Mouse (Mus musculus): ENCODE results near the gene Tmbim1.

DNA sequence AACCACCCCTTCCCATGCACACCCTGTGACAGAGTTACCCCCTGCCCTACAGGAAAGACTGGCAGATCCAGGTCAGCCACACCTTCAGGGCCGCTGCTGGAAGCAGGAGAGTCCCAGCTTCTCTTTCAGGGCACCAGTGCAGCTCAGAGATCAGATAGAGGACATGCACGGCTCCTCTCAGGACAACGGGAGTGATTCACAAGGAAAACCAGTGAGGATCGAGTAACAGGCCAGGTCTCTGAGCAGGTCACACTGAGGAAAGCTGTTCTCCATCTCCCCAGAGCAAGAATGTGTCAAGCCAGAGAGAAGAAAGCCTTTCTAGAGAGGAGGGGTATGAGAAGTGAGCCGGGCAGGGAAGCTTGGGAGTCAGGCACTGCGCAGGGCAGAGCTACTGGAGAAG is 8.9 kb downstream of the Tmbim1 start:
- TF ChIP-seq POLR2A (IDR thresholded peaks at IDR 0.05; ENCODE audit: low read depth, low read length) = no peak
- no peak for TF ChIP-seq CTCF (IDR thresholded peaks at IDR 0.05; ENCODE audit: extremely low read depth, insufficient read length, insufficient replicate concordance, low read depth, low read length)
